Mouse (Mus musculus) cerebellum, adult 2 months (tissue): ENCODE data around the gene Cdk19.

ENCODE experiments used
- CTCF ChIP-seq: fragments of 200-500 bp; IDR thresholded peaks from 2 replicates; pipeline ENCODE4 v1.5.1; 2011; ENCODE audit warnings: low read depth, mild to moderate bottlenecking, control low read depth, low read length, moderate library complexity, borderline replicate concordance; ENCODE audit not compliant: insufficient read depth
- POLR2A ChIP-seq: fragments of 200-500 bp; IDR thresholded peaks from 2 replicates; pipeline ENCODE4 v1.6.1; 2011; ENCODE audit warnings: low read length, control low read depth, borderline replicate concordance; ENCODE audit not compliant: insufficient read depth

GRCm38 (mm10) chr10:40524991-40525390, 185.6 kb downstream of the Cdk19 start:
- no peak for TF ChIP-seq POLR2A
- TF ChIP-seq CTCF = peak; percentile 50; the same call in 1 of the 2 replicates
